Mouse (Mus musculus): ENCODE measurements around the gene Gys1. TPM values are rescaled to one million over a fixed set of nuclear protein-coding genes. Genes with fewer than 3 reads are reported as not detected.
A peak's percentile ranks its signal among the peaks of the same experiment; 100 is the strongest.
"Not testable (repeated sequence)": the region's sequence is repeated elsewhere in the genome, so short reads cannot be mapped to it uniquely, and the experiment has no call there.

The Gys1 gene
- 0.09 and 0.12 TPM in 2 replicates for polyA plus RNA-seq (2012)

DNA sequence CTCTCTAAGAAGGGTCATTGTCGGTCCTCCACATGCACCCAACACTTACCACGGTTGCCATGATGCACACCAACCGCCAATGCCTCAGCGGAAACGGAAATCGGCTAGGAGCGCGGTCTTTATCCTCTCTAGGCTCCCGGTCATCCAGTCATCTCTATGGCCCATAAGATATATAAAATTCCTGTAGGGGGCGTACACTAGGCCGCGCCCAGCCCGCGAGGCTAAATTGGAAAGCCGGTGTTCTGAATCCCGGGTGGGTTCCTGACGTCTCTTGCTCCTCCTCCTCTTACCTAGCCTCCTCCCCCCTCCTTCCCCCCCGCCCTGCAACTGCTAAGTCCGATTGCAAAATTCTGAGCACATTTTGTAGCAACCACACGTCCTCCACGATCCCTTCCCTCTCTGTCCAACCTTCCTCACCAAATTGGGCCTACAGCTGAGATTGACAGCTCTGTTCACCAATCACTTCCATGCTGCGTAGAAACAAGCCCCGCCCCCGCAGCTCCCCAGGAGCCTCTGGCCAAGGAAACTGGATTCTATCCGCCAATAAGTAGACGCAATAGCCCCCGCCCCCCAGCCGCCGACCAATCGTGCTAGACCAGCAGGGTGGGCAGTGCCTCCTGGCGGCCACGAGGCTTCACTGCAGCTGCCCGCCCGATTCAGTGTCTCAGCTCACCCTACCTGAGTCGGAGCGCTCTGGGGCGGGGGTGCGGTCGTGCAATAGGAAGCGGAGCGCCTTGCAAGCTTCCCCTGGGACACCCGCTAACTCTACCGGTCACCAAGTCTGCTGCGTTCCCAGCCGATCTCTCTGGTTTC lies at the start of gene Gys1:
Gene Gys1 (plus strand): TSS at position 642 of the 813 bp plus-strand sequence.
- Histone ChIP-seq H3K36me3 (ENCODE audit: control insufficient read depth) (peaks cover 35% of the 10 kb centered on the region), H3K4me1 (ENCODE audit: control insufficient read depth) (peaks cover 53% of the 10 kb centered on the region), H3K9me3 (ENCODE audit: control insufficient read depth, low read length) (no peaks in the 10 kb centered on the region), H3K27me3 (ENCODE audit: control insufficient read depth) (peaks cover 11% of the 10 kb centered on the region), H3K4me3 (replicated peaks) (peak within 1 kb of the TSS; percentile 85)
- no peak for TF ChIP-seq GATA1 (IDR thresholded peaks at IDR 0.05; ENCODE audit: low read length)

DNA sequence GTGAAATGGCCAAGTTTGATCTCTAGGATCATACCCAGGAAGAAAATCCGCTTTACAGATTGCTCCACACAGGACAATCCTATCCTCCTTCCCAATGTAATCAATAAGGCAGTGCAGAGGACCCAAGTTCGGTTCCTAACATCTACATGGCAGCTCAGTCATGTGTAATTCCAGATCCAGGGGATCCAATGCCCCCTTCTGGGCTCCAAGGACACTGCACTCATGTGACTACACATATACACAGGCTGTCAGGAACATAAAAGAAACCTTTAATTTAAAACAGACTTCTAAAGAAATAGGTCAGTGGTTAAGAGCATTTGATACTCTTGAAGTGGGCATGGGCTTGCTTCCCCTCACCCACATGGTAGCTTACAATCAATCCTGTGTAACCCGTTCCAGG lies 48.6 kb upstream of the Gys1 start:
- Histone ChIP-seq H3K36me3 (ENCODE audit: control insufficient read depth) (peaks cover 99% of the 10 kb centered on the region), H3K27me3 (ENCODE audit: control insufficient read depth) (no peaks in the 10 kb centered on the region), H3K4me3 (replicated peaks) (no peak overlapping the region), H3K4me1 (ENCODE audit: control insufficient read depth) (no peaks in the 10 kb centered on the region), H3K9me3 (ENCODE audit: control insufficient read depth, low read length) (no peaks in the 10 kb centered on the region)
- TF ChIP-seq TAL1 (IDR thresholded peaks at IDR 0.05; ENCODE audit: low read length): no peak
- TF ChIP-seq GATA1 (IDR thresholded peaks at IDR 0.05; ENCODE audit: low read length): no peak

GRCm38 (mm10) chr7:45395129-45395541 lies 39.5 kb upstream of the Gys1 start:
- Histone ChIP-seq H3K27me3 (ENCODE audit: control insufficient read depth) (no peaks in the 10 kb centered on the region), H3K9me3 (ENCODE audit: control insufficient read depth, low read length) (no peaks in the 10 kb centered on the region), H3K36me3 (ENCODE audit: control insufficient read depth) (peaks cover 44% of the 10 kb centered on the region), H3K4me3 (replicated peaks) (peak overlapping the region; percentile 97), H3K4me1 (ENCODE audit: control insufficient read depth) (peaks cover 36% of the 10 kb centered on the region)
- TF ChIP-seq TAL1 (IDR thresholded peaks at IDR 0.05; ENCODE audit: low read length): no peak

DNA sequence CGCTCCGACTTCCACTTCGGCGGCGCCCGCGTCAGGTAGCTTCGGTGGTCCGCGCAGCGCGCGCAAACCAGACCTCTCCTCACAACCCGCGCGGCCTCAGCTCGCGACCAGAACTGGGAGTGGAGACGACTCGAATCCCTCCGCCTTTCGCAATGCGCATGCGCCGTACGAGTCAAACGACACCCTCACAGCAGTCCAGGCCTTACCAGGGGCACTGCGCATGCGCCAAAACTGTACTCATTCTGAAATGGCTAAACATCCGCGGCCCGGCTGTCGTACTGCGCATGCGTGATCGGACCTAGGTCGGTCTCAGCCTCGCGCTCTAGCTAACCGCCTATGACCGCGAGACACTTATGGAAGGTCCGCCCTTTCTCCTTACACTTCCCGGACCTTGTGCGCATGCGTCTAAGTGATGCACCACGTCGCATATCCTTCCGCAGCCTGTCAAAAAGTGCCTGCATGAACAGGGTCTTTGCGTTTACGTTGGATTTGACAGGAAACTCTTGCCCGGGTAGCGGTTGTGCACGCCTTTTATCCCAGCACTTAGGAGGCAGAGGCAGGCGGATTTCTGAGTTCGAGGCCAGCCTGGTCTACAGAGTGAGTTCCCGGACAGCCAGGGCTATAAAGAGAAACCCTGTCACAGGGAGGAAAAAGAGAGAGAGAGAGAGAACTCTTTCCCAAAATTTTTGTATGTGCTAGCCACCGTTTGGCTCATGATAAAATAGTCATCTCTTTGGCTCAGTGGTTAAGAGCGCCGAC lies 38.9 kb upstream of the Gys1 start, which contains the start of gene Snrnp70:
Gene Snrnp70 (minus strand): TSS at position 165 of the 759 bp plus-strand sequence.
- no peak for TF ChIP-seq GATA1 (IDR thresholded peaks at IDR 0.05; ENCODE audit: low read length)
- H3K4me3 ChIP-seq (replicated peaks): peak within 1 kb of the TSS; percentile 97
- H3K27me3 ChIP-seq (ENCODE audit: control insufficient read depth): no peaks in the 10 kb centered on the region
- peaks cover 36% of the 10 kb centered on the region for H3K4me1 ChIP-seq (ENCODE audit: control insufficient read depth)
- peaks cover 38% of the 10 kb centered on the region for H3K36me3 ChIP-seq (ENCODE audit: control insufficient read depth)
- no peaks in the 10 kb centered on the region for H3K9me3 ChIP-seq (ENCODE audit: control insufficient read depth, low read length)

- not testable (repeated sequence) for H3K27me3 ChIP-seq (ENCODE audit: control insufficient read depth); H3K9me3 ChIP-seq (ENCODE audit: control insufficient read depth, low read length)
- H3K4me1 ChIP-seq (ENCODE audit: control insufficient read depth): peaks cover 36% of the 10 kb centered on the region
- peak overlapping the region; percentile 97 for H3K4me3 ChIP-seq (replicated peaks)
- peaks cover 33% of the 10 kb centered on the region for H3K36me3 ChIP-seq (ENCODE audit: control insufficient read depth)
Observed at GRCm38 (mm10) chr7:45396337-45396775, 38.3 kb upstream of the Gys1 start.

- Histone ChIP-seq H3K9me3 (ENCODE audit: control insufficient read depth, low read length) (no peaks in the 10 kb centered on the region), H3K27me3 (ENCODE audit: control insufficient read depth) (peaks cover 4% of the 10 kb centered on the region), H3K4me3 (replicated peaks) (no peak overlapping the region), H3K4me1 (ENCODE audit: control insufficient read depth) (peaks cover 36% of the 10 kb centered on the region), H3K36me3 (ENCODE audit: control insufficient read depth) (peaks cover 29% of the 10 kb centered on the region)
- TF ChIP-seq GATA1 (IDR thresholded peaks at IDR 0.05; ENCODE audit: low read length) (no peak), TAL1 (IDR thresholded peaks at IDR 0.05; ENCODE audit: low read length) (no peak)
Observed at GRCm38 (mm10) chr7:45396787-45397186, 37.9 kb upstream of the Gys1 start.

DNA sequence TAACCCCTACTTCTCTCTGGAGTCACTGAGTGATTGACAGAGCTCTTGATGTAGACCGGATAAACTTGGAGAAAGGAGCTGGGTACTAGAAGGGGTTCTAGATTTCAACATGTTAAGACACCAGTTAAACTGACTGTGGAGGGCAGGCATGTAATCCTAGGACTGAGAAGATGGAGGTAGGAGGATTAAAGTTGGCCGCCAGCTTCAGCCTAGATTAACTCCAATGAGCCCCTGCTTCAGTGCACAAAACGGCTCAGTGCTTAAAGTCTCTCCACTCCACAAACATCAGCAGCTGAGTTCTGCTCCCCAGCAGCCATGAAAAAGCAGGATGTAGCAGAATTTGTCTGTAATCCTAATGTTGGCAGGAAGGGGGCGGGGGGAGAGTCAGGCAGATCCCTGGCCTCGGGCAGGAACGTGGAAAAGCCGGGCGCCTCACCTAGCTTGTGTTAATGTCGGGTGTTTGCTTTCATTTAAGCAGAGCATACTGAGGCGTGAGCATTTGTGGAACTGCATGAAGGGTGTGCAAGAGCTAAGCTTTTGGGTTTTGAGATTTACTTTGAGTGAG lies 33.0 kb upstream of the Gys1 start:
- H3K9me3 ChIP-seq (ENCODE audit: control insufficient read depth, low read length): peaks cover 4% of the 10 kb centered on the region; the same call in 1 of the 2 replicates

GRCm38 (mm10) chr7:45403532-45404261 lies 30.9 kb upstream of the Gys1 start:
- Histone ChIP-seq H3K4me1 (ENCODE audit: control insufficient read depth) (peaks cover 4% of the 10 kb centered on the region; the same call in 1 of the 2 replicates), H3K27me3 (ENCODE audit: control insufficient read depth) (peaks cover 56% of the 10 kb centered on the region), H3K4me3 (replicated peaks) (no peak overlapping the region), H3K9me3 (ENCODE audit: control insufficient read depth, low read length) (peaks cover 8% of the 10 kb centered on the region; the same call in 1 of the 2 replicates), H3K36me3 (ENCODE audit: control insufficient read depth) (no peaks in the 10 kb centered on the region)
- no peak for TF ChIP-seq GATA1 (IDR thresholded peaks at IDR 0.05; ENCODE audit: low read length)
- no peak for TF ChIP-seq TAL1 (IDR thresholded peaks at IDR 0.05; ENCODE audit: low read length)

More for the DNA sequence above, 33.0 kb upstream of the Gys1 start:
- peaks cover 36% of the 10 kb centered on the region for H3K27me3 ChIP-seq (ENCODE audit: control insufficient read depth)
- H3K4me3 ChIP-seq (replicated peaks): no peak overlapping the region
- peaks cover 11% of the 10 kb centered on the region for H3K4me1 ChIP-seq (ENCODE audit: control insufficient read depth)
- H3K36me3 ChIP-seq (ENCODE audit: control insufficient read depth): no peaks in the 10 kb centered on the region
- TF ChIP-seq GATA1 (IDR thresholded peaks at IDR 0.05; ENCODE audit: low read length) (no peak), TAL1 (IDR thresholded peaks at IDR 0.05; ENCODE audit: low read length) (no peak)

Data from erythroblast, embryonic 14.5 days (primary cell).